Mouse (Mus musculus): Measurements from ENCODE around the gene Adcy2. TPM values are rescaled to one million over a fixed set of nuclear protein-coding genes. Genes with fewer than 3 reads are reported as not detected.

Adcy2 gene
- 6.6 and 9.4 TPM in 2 replicates for polyA plus RNA-seq (2014; fragmentation: Nextera tagmentation; extraction: Ambion mirVana)

DNA sequence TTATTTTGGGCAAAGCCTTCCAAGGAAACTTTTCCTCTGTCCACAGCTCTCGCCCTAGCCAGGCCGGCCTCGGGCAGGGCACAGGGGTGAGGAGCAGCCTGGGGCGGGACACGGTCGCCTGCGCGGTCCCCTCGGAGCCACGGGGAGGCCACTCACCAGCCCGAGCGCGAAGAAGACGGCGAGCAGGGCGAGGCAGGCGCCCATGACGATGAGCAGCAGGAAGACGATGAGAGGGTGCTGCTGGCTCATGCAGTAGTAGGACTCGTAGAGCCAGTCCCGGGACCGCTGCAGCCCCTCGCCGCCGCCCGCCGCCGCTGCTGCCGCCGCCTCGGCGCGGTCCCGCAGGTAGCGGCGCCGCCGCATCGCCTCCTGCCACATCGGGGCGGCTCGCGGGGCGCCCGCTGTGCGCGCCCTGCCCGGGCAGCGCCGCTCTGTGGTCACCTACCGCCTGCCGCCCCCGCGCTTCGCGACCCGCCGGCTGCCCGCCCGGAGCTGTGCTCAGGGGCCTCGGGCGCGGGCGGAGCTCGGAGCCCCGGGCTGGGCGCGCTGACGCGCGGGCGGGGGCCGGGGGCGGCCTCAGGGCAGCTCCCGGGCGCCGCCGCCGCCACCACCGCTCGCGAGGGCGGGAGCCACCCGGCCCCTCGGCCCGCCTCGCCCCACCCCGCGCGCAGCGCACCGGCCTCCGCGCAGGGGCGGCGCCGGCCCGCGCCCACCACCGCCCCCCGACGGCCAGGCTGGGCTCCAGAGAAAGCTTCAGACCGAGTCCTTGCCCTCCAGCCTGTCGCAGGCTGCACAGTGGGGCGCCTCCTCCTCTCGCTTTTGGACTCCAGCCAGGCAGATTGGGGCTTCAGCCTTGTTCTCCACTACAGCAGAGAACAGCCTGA lies at the start of gene Adcy2:
Gene Adcy2 (minus strand): TSS at position 624 of the 884 bp plus-strand sequence.
- 0% methylated on average over 40 of the region's 106 CpGs for WGBS
- no peaks in the 10 kb centered on the region for H3K9me3 ChIP-seq (ENCODE audit: control insufficient read depth, low read length)
- no peaks in the 10 kb centered on the region for H3K36me3 ChIP-seq (ENCODE audit: control insufficient read depth, insufficient read depth, low read length)
- H3K4me2 ChIP-seq (replicated peaks; ENCODE audit: low read depth, low read length): peak within 1 kb of the TSS; percentile 88
- H3K27ac ChIP-seq (ENCODE audit: low read depth, low read length): peak within 1 kb of the TSS; percentile 67; the same call in 1 of the 2 replicates
- peak; percentile 89 for ATAC-seq (ENCODE audit: low FRiP score, low TSS enrichment)
- H3K9ac ChIP-seq (ENCODE audit: low read depth, low read length): peak within 1 kb of the TSS; percentile 79
- no peaks in the 10 kb centered on the region for H3K4me1 ChIP-seq (ENCODE audit: control insufficient read depth, insufficient read depth, low read length)
- peak within 1 kb of the TSS; percentile 56 for H3K4me3 ChIP-seq (ENCODE audit: low read length)
- H3K27me3 ChIP-seq (ENCODE audit: control insufficient read depth, insufficient read depth, low read length): no peaks in the 10 kb centered on the region; the same call in 1 of the 2 replicates

- H3K4me3 ChIP-seq (ENCODE audit: low read length): no peak overlapping the region
- ATAC-seq (ENCODE audit: low FRiP score, low TSS enrichment): no peak
- H3K36me3 ChIP-seq (ENCODE audit: control insufficient read depth, insufficient read depth, low read length): no peaks in the 10 kb centered on the region
- H3K4me1 ChIP-seq (ENCODE audit: control insufficient read depth, insufficient read depth, low read length): no peaks in the 10 kb centered on the region
- WGBS: 84% methylated on average over 5 of the region's 5 CpGs
- no peak overlapping the region for H3K9ac ChIP-seq (ENCODE audit: low read depth, low read length)
- no peak overlapping the region for H3K27ac ChIP-seq (ENCODE audit: low read depth, low read length)
- no peaks in the 10 kb centered on the region for H3K9me3 ChIP-seq (ENCODE audit: control insufficient read depth, low read length)
- no peak overlapping the region for H3K4me2 ChIP-seq (replicated peaks; ENCODE audit: low read depth, low read length)
- H3K27me3 ChIP-seq (ENCODE audit: control insufficient read depth, insufficient read depth, low read length): no peaks in the 10 kb centered on the region
Observed at GRCm38 (mm10) chr13:69036991-69037597, 37.8 kb upstream of the Adcy2 start.

DNA sequence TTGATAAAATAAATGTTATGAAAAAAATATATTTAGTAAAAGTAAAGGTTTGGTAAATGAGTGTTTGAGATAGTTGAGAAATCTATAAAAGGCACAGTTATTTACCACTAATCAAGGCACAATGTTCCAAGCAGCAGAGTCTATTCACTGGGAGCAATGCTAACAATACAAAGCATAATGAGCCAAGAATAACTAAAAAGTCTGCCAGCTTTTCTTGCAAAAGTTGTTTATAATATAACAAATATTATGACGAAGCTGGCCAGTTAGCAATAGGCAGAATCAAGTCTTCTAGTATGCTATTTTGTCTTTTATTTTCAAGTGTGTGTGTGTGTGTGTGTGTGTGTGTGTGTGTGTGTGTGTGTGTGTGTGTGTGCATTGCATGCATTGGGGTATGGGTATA lies 35.3 kb upstream of the Adcy2 start:
- H3K9ac ChIP-seq (ENCODE audit: low read depth, low read length): no peak overlapping the region
- no peaks in the 10 kb centered on the region for H3K36me3 ChIP-seq (ENCODE audit: control insufficient read depth, insufficient read depth, low read length)
- H3K4me3 ChIP-seq (ENCODE audit: low read length): no peak overlapping the region
- no peaks in the 10 kb centered on the region for H3K27me3 ChIP-seq (ENCODE audit: control insufficient read depth, insufficient read depth, low read length)
- H3K9me3 ChIP-seq (ENCODE audit: control insufficient read depth, low read length): no peaks in the 10 kb centered on the region
- no peak overlapping the region for H3K4me2 ChIP-seq (replicated peaks; ENCODE audit: low read depth, low read length)
- whole genome bisulfite sequencing: 85% methylated on average over 1 of the region's 1 CpGs
- H3K4me1 ChIP-seq (ENCODE audit: control insufficient read depth, insufficient read depth, low read length): no peaks in the 10 kb centered on the region
- ATAC-seq (ENCODE audit: low FRiP score, low TSS enrichment): no peak
- H3K27ac ChIP-seq (ENCODE audit: low read depth, low read length): no peak overlapping the region

DNA sequence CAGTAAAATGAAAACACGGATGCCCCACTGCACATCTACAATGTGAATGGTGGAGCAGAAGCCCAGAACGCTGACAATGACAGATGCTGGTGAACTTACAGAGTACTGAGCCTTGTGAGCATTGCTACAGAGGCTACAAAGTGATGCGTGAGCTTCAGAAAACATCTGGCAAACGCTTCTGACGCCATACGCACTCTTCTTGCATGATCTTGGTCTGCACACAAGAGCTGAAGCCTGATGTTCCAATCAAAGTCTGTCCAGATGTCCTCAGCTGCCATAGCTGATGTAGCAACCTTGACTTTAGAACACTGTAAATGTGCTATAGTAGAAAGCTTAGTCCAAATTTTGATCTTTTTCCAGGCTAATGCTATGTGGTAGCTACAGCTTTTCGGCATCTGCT lies 34.2 kb upstream of the Adcy2 start:
- WGBS: 90% methylated on average over 7 of the region's 7 CpGs
- Histone ChIP-seq H3K9ac (ENCODE audit: low read depth, low read length) (no peak overlapping the region), H3K9me3 (ENCODE audit: control insufficient read depth, low read length) (no peaks in the 10 kb centered on the region), H3K27me3 (ENCODE audit: control insufficient read depth, insufficient read depth, low read length) (no peaks in the 10 kb centered on the region), H3K4me1 (ENCODE audit: control insufficient read depth, insufficient read depth, low read length) (no peaks in the 10 kb centered on the region), H3K36me3 (ENCODE audit: control insufficient read depth, insufficient read depth, low read length) (no peaks in the 10 kb centered on the region), H3K27ac (ENCODE audit: low read depth, low read length) (no peak overlapping the region), H3K4me3 (ENCODE audit: low read length) (no peak overlapping the region), H3K4me2 (replicated peaks; ENCODE audit: low read depth, low read length) (no peak overlapping the region)
- no peak for ATAC-seq (ENCODE audit: low FRiP score, low TSS enrichment)

GRCm38 (mm10) chr13:69029078-69029757 lies 29.9 kb upstream of the Adcy2 start:
- H3K4me3 ChIP-seq (ENCODE audit: low read length): no peak overlapping the region
- H3K9ac ChIP-seq (ENCODE audit: low read depth, low read length): no peak overlapping the region
- no peaks in the 10 kb centered on the region for H3K4me1 ChIP-seq (ENCODE audit: control insufficient read depth, insufficient read depth, low read length)
- 78% methylated on average over 4 of the region's 4 CpGs for WGBS
- no peak for ATAC-seq (ENCODE audit: low FRiP score, low TSS enrichment)
- H3K4me2 ChIP-seq (replicated peaks; ENCODE audit: low read depth, low read length): no peak overlapping the region
- no peak overlapping the region for H3K27ac ChIP-seq (ENCODE audit: low read depth, low read length)
- H3K27me3 ChIP-seq (ENCODE audit: control insufficient read depth, insufficient read depth, low read length): no peaks in the 10 kb centered on the region
- no peaks in the 10 kb centered on the region for H3K9me3 ChIP-seq (ENCODE audit: control insufficient read depth, low read length)
- no peaks in the 10 kb centered on the region for H3K36me3 ChIP-seq (ENCODE audit: control insufficient read depth, insufficient read depth, low read length)

GRCm38 (mm10) chr13:69024964-69025363 lies 25.6 kb upstream of the Adcy2 start:
- 0 out of 2 replicates have a peak, but pooled peaks have one; percentile 68 for ATAC-seq (ENCODE audit: low FRiP score, low TSS enrichment)
- H3K9ac ChIP-seq (ENCODE audit: low read depth, low read length): no peak overlapping the region
- H3K27me3 ChIP-seq (ENCODE audit: control insufficient read depth, insufficient read depth, low read length): no peaks in the 10 kb centered on the region
- H3K4me1 ChIP-seq (ENCODE audit: control insufficient read depth, insufficient read depth, low read length): no peaks in the 10 kb centered on the region
- no peaks in the 10 kb centered on the region for H3K36me3 ChIP-seq (ENCODE audit: control insufficient read depth, insufficient read depth, low read length)
- no peak overlapping the region for H3K4me2 ChIP-seq (replicated peaks; ENCODE audit: low read depth, low read length)
- no peaks in the 10 kb centered on the region for H3K9me3 ChIP-seq (ENCODE audit: control insufficient read depth, low read length)
- H3K27ac ChIP-seq (ENCODE audit: low read depth, low read length): no peak overlapping the region
- H3K4me3 ChIP-seq (ENCODE audit: low read length): no peak overlapping the region
- WGBS: 28% methylated on average over 2 of the region's 2 CpGs

DNA sequence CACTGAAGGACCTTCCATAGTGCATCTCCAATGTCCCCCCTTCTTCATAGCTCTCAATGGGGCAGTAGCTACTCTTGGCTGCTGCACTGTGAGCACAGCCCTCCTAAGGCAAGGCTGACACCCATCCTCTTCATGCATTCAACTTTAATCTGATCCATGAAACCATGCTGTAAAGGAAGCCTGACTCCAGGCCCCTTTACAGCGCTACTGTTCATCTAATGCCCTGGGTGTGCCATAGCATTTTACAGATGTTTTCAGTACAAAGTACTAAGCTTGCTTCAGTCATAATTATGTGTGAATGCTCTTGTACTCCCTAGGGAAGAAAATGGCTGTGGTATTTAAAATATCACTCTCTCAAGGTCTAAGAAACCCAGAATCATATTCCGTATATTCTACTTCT lies 23.9 kb upstream of the Adcy2 start:
- H3K27me3 ChIP-seq (ENCODE audit: control insufficient read depth, insufficient read depth, low read length): no peaks in the 10 kb centered on the region
- no peak overlapping the region for H3K4me3 ChIP-seq (ENCODE audit: low read length)
- no peaks in the 10 kb centered on the region for H3K36me3 ChIP-seq (ENCODE audit: control insufficient read depth, insufficient read depth, low read length)
- H3K9me3 ChIP-seq (ENCODE audit: control insufficient read depth, low read length): no peaks in the 10 kb centered on the region
- 96% methylated on average over 2 of the region's 2 CpGs for WGBS
- H3K4me1 ChIP-seq (ENCODE audit: control insufficient read depth, insufficient read depth, low read length): no peaks in the 10 kb centered on the region
- no peak overlapping the region for H3K27ac ChIP-seq (ENCODE audit: low read depth, low read length)
- H3K4me2 ChIP-seq (replicated peaks; ENCODE audit: low read depth, low read length): no peak overlapping the region
- no peak for ATAC-seq (ENCODE audit: low FRiP score, low TSS enrichment)
- H3K9ac ChIP-seq (ENCODE audit: low read depth, low read length): no peak overlapping the region

- H3K4me3 ChIP-seq (ENCODE audit: low read length): no peak overlapping the region
- no peak overlapping the region for H3K4me2 ChIP-seq (replicated peaks; ENCODE audit: low read depth, low read length)
- 82% methylated on average over 2 of the region's 2 CpGs for WGBS
- no peaks in the 10 kb centered on the region for H3K4me1 ChIP-seq (ENCODE audit: control insufficient read depth, insufficient read depth, low read length)
- no peaks in the 10 kb centered on the region for H3K27me3 ChIP-seq (ENCODE audit: control insufficient read depth, insufficient read depth, low read length)
- ATAC-seq (ENCODE audit: low FRiP score, low TSS enrichment): no peak
- H3K36me3 ChIP-seq (ENCODE audit: control insufficient read depth, insufficient read depth, low read length): no peaks in the 10 kb centered on the region
- no peaks in the 10 kb centered on the region for H3K9me3 ChIP-seq (ENCODE audit: control insufficient read depth, low read length)
- H3K27ac ChIP-seq (ENCODE audit: low read depth, low read length): no peak overlapping the region
- H3K9ac ChIP-seq (ENCODE audit: low read depth, low read length): no peak overlapping the region
Observed at GRCm38 (mm10) chr13:69020574-69020973, 21.2 kb upstream of the Adcy2 start.

GRCm38 (mm10) chr13:69006915-69007314 lies 7.6 kb upstream of the Adcy2 start:
- H3K9me3 ChIP-seq (ENCODE audit: control insufficient read depth, low read length): no peaks in the 10 kb centered on the region
- H3K27me3 ChIP-seq (ENCODE audit: control insufficient read depth, insufficient read depth, low read length): no peaks in the 10 kb centered on the region
- H3K4me3 ChIP-seq (ENCODE audit: low read length): no peak overlapping the region
- no peak for ATAC-seq (ENCODE audit: low FRiP score, low TSS enrichment)
- no peaks in the 10 kb centered on the region for H3K4me1 ChIP-seq (ENCODE audit: control insufficient read depth, insufficient read depth, low read length)
- H3K27ac ChIP-seq (ENCODE audit: low read depth, low read length): no peak overlapping the region
- no peak overlapping the region for H3K9ac ChIP-seq (ENCODE audit: low read depth, low read length)
- H3K4me2 ChIP-seq (replicated peaks; ENCODE audit: low read depth, low read length): no peak overlapping the region
- H3K36me3 ChIP-seq (ENCODE audit: control insufficient read depth, insufficient read depth, low read length): no peaks in the 10 kb centered on the region
- 72% methylated on average over 5 of the region's 5 CpGs for WGBS
